Mouse (Mus musculus) heart, embryonic 12.5 days (tissue): ENCODE measurements at regions not wholly inside any gene's neighbourhood (a gene's known extent, or its start where the extent isn't known, plus 50 kb on each side); places are given as distances from the start of the nearest gene placed in this dataset.

Source experiments
- ATAC-seq: fragments of 200-750 bp; cut with Nextera tagmentation; 2 replicates; pipeline ENCODE4 v1.8.0; 2017; ENCODE audit warnings: moderate TSS enrichment, moderate library complexity; ENCODE audit not compliant: insufficient number of reproducible peaks, low FRiP score
- H3K27ac ChIP-seq: fragments of 300-500 bp; sonication (generic); 2 replicates; pipeline ENCODE4 v1.5.1; 2016; ENCODE audit warnings: mild to moderate bottlenecking, moderate library complexity; ENCODE audit not compliant: poor library complexity, severe bottlenecking
- H3K27me3 ChIP-seq: fragments of 300-500 bp; sonication (generic); replicated peaks from 2 replicates; pipeline ENCODE4 v1.6.1; 2016; ENCODE audit warnings: mild to moderate bottlenecking, moderate library complexity
- H3K36me3 ChIP-seq: fragments of 300-500 bp; sonication (generic); 2 replicates; pipeline ENCODE4 v1.6.1; 2016; ENCODE audit warnings: mild to moderate bottlenecking, moderate library complexity
- H3K4me1 ChIP-seq: fragments of 300-500 bp; sonication (generic); replicated peaks from 2 replicates; pipeline ENCODE4 v1.6.1; 2016; ENCODE audit warnings: mild to moderate bottlenecking
- H3K4me2 ChIP-seq: fragments of 300-500 bp; sonication (generic); 2 replicates; pipeline ENCODE4 v1.6.1; 2016; ENCODE audit warnings: mild to moderate bottlenecking, moderate library complexity
- H3K4me3 ChIP-seq: fragments of 300-500 bp; sonication (generic); 2 replicates; pipeline ENCODE4 v1.5.1; 2016; ENCODE audit warnings: mild to moderate bottlenecking
- H3K9ac ChIP-seq: fragments of 300-500 bp; sonication (generic); 2 replicates; pipeline ENCODE4 v1.6.1; 2016; ENCODE audit warnings: mild to moderate bottlenecking, moderate library complexity
- H3K9me3 ChIP-seq: fragments of 300-500 bp; sonication (generic); replicated peaks from 2 replicates; pipeline ENCODE4 v1.6.1; 2016; ENCODE audit warnings: mild to moderate bottlenecking, moderate library complexity
- WGBS: fragments of 180-500 bp; shearing (Covaris S2); methylation state at CpG from one replicate; pipeline ENCODE4 v1.1.7; 2016; 5-methylcytosine and 5-hydroxymethylcytosine counted together

GRCm38 (mm10) chr6:51169971-51170411 is 262.5 kb upstream of the Nfe2l3 start:
- Histone ChIP-seq H3K4me1 (peaks cover 32% of the 10 kb centered on the region), H3K4me2 (peak overlapping the region; percentile 89), H3K27ac (peak overlapping the region; percentile 88), H3K9ac (peak overlapping the region; percentile 68), H3K27me3 (0 out of 2 replicates have a peak, but pooled peaks cover 3% of the 10 kb centered on the region), H3K4me3 (peak overlapping the region; percentile 40), H3K9me3 (no peaks in the 10 kb centered on the region), H3K36me3 (no peaks in the 10 kb centered on the region)
- no peak for ATAC-seq
- WGBS, result under 1% methylated on average over 22 of the region's 22 CpGs

- Histone ChIP-seq H3K27ac (peak overlapping the region; percentile 88), H3K27me3 (peaks cover 6% of the 10 kb centered on the region), H3K9ac (no peak overlapping the region), H3K36me3 (no peaks in the 10 kb centered on the region), H3K4me3 (peak overlapping the region; percentile 40), H3K4me2 (peak overlapping the region; percentile 89), H3K9me3 (no peaks in the 10 kb centered on the region), H3K4me1 (peaks cover 32% of the 10 kb centered on the region)
- under 1% methylated on average over 11 of the region's 11 CpGs for WGBS
- 0 out of 2 replicates have a peak, but pooled peaks have one; percentile 43 for ATAC-seq
Measured at GRCm38 (mm10) chr6:51170414-51170813, 262.1 kb upstream of the Nfe2l3 start.

- Histone ChIP-seq H3K4me1 (peaks cover 32% of the 10 kb centered on the region), H3K9ac (no peak overlapping the region)
- peak; percentile 81 for ATAC-seq
Measured at GRCm38 (mm10) chr6:51170871-51171270, 261.6 kb upstream of the Nfe2l3 start.

GRCm38 (mm10) chr6:51171761-51172160 is 260.7 kb upstream of the Nfe2l3 start:
- H3K4me1 ChIP-seq, result peaks cover 32% of the 10 kb centered on the region
- ATAC-seq, result no peak
- H3K9ac ChIP-seq, result peak overlapping the region; percentile 58
- H3K9me3 ChIP-seq, result no peaks in the 10 kb centered on the region
- H3K27ac ChIP-seq, result peak overlapping the region; percentile 85
- 4% methylated on average over 22 of the region's 22 CpGs for whole genome bisulfite sequencing
- no peaks in the 10 kb centered on the region for H3K36me3 ChIP-seq
- peak overlapping the region; percentile 90 for H3K4me2 ChIP-seq
- peak overlapping the region; percentile 50 for H3K4me3 ChIP-seq
- H3K27me3 ChIP-seq, result peaks cover 13% of the 10 kb centered on the region

More at GRCm38 (mm10) chr6:51170871-51171270, 261.6 kb upstream of the Nfe2l3 start:
- Histone ChIP-seq H3K9me3 (no peaks in the 10 kb centered on the region), H3K27me3 (peaks cover 7% of the 10 kb centered on the region), H3K27ac (no peak overlapping the region), H3K4me2 (0 out of 2 replicates have a peak overlapping the region, but pooled peaks have one; percentile 36), H3K4me3 (no peak overlapping the region), H3K36me3 (no peaks in the 10 kb centered on the region)
- under 1% methylated on average over 11 of the region's 11 CpGs for WGBS

- H3K27me3 ChIP-seq, result peaks cover 18% of the 10 kb centered on the region
- H3K4me1 ChIP-seq, result peaks cover 32% of the 10 kb centered on the region
- H3K4me2 ChIP-seq, result peak overlapping the region; percentile 90
- H3K27ac ChIP-seq, result peak overlapping the region; percentile 85
- peak overlapping the region; percentile 58 for H3K9ac ChIP-seq
- peak overlapping the region; percentile 50 for H3K4me3 ChIP-seq
- peak; percentile 56 for ATAC-seq
- no peaks in the 10 kb centered on the region for H3K36me3 ChIP-seq
- 6% methylated on average over 12 of the region's 12 CpGs for WGBS
- no peaks in the 10 kb centered on the region for H3K9me3 ChIP-seq
Measured at GRCm38 (mm10) chr6:51172331-51172791, 260.1 kb upstream of the Nfe2l3 start.

- Histone ChIP-seq H3K4me2 (peak overlapping the region; percentile 90), H3K27me3 (peaks cover 18% of the 10 kb centered on the region), H3K4me1 (peaks cover 32% of the 10 kb centered on the region), H3K27ac (peak overlapping the region; percentile 85), H3K9ac (peak overlapping the region; percentile 64), H3K4me3 (peak overlapping the region; percentile 50), H3K9me3 (no peaks in the 10 kb centered on the region), H3K36me3 (no peaks in the 10 kb centered on the region)
- peak; percentile 90 for ATAC-seq
- WGBS, result 0% methylated on average over 25 of the region's 25 CpGs
Measured at GRCm38 (mm10) chr6:51172856-51173619, 259.4 kb upstream of the Nfe2l3 start.

- Histone ChIP-seq H3K27me3 (peaks cover 18% of the 10 kb centered on the region), H3K36me3 (no peaks in the 10 kb centered on the region), H3K4me2 (peak overlapping the region; percentile 90), H3K9me3 (no peaks in the 10 kb centered on the region), H3K4me3 (peak overlapping the region; percentile 50), H3K4me1 (peaks cover 27% of the 10 kb centered on the region), H3K27ac (peak overlapping the region; percentile 67; the same call in 1 of the 2 replicates), H3K9ac (peak overlapping the region; percentile 64)
- WGBS, result 2% methylated on average over 28 of the region's 28 CpGs
- no peak for ATAC-seq
Measured at GRCm38 (mm10) chr6:51173620-51174442, 258.6 kb upstream of the Nfe2l3 start.

GRCm38 (mm10) chr6:51174443-51175021 is 257.9 kb upstream of the Nfe2l3 start:
- Histone ChIP-seq H3K9me3 (no peaks in the 10 kb centered on the region), H3K4me1 (peaks cover 22% of the 10 kb centered on the region), H3K4me2 (peak overlapping the region; percentile 90), H3K27me3 (peaks cover 18% of the 10 kb centered on the region), H3K4me3 (peak overlapping the region; percentile 50), H3K36me3 (no peaks in the 10 kb centered on the region), H3K9ac (peak overlapping the region; percentile 64), H3K27ac (no peak overlapping the region)
- WGBS, result 7% methylated on average over 18 of the region's 18 CpGs
- ATAC-seq, result no peak

GRCm38 (mm10) chr6:51175616-51176590 is 256.6 kb upstream of the Nfe2l3 start:
- Histone ChIP-seq H3K4me2 (no peak overlapping the region), H3K9ac (no peak overlapping the region), H3K4me3 (no peak overlapping the region), H3K4me1 (peaks cover 18% of the 10 kb centered on the region), H3K9me3 (no peaks in the 10 kb centered on the region), H3K36me3 (no peaks in the 10 kb centered on the region), H3K27me3 (peaks cover 19% of the 10 kb centered on the region), H3K27ac (no peak overlapping the region)
- WGBS, result 25% methylated on average over 13 of the region's 13 CpGs
- no peak for ATAC-seq
